Mouse (Mus musculus) heart, embryonic 12.5 days (tissue): ENCODE measurements around the gene Desi2. TPM values are rescaled to one million over a fixed set of nuclear protein-coding genes. Genes with fewer than 3 reads are reported as not detected.
"Not testable (repeated sequence)": the region's sequence is repeated elsewhere in the genome, so short reads cannot be mapped to it uniquely, and the experiment has no call there.

ENCODE experiments used
- ATAC-seq: fragments of 200-750 bp; cut with Nextera tagmentation; 2 replicates; pipeline ENCODE4 v1.8.0; 2017; ENCODE audit warnings: moderate TSS enrichment, moderate library complexity; ENCODE audit not compliant: insufficient number of reproducible peaks, low FRiP score
- H3K27ac ChIP-seq: fragments of 300-500 bp; sonication (generic); 2 replicates; pipeline ENCODE4 v1.5.1; 2016; ENCODE audit warnings: mild to moderate bottlenecking, moderate library complexity; ENCODE audit not compliant: poor library complexity, severe bottlenecking
- H3K27me3 ChIP-seq: fragments of 300-500 bp; sonication (generic); replicated peaks from 2 replicates; pipeline ENCODE4 v1.6.1; 2016; ENCODE audit warnings: mild to moderate bottlenecking, moderate library complexity
- H3K36me3 ChIP-seq: fragments of 300-500 bp; sonication (generic); 2 replicates; pipeline ENCODE4 v1.6.1; 2016; ENCODE audit warnings: mild to moderate bottlenecking, moderate library complexity
- H3K4me1 ChIP-seq: fragments of 300-500 bp; sonication (generic); replicated peaks from 2 replicates; pipeline ENCODE4 v1.6.1; 2016; ENCODE audit warnings: mild to moderate bottlenecking
- H3K4me2 ChIP-seq: fragments of 300-500 bp; sonication (generic); 2 replicates; pipeline ENCODE4 v1.6.1; 2016; ENCODE audit warnings: mild to moderate bottlenecking, moderate library complexity
- H3K4me3 ChIP-seq: fragments of 300-500 bp; sonication (generic); 2 replicates; pipeline ENCODE4 v1.5.1; 2016; ENCODE audit warnings: mild to moderate bottlenecking
- H3K9ac ChIP-seq: fragments of 300-500 bp; sonication (generic); 2 replicates; pipeline ENCODE4 v1.6.1; 2016; ENCODE audit warnings: mild to moderate bottlenecking, moderate library complexity
- H3K9me3 ChIP-seq: fragments of 300-500 bp; sonication (generic); replicated peaks from 2 replicates; pipeline ENCODE4 v1.6.1; 2016; ENCODE audit warnings: mild to moderate bottlenecking, moderate library complexity
- WGBS: fragments of 180-500 bp; shearing (Covaris S2); methylation state at CpG from one replicate; pipeline ENCODE4 v1.1.7; 2016; 5-methylcytosine and 5-hydroxymethylcytosine counted together
- polyA plus RNA-seq: library from polyadenylated mRNA; unstranded; fragments of >200 nt; fragmentation: Nextera tagmentation; extraction: Ambion mirVana; gene quantifications from 2 replicates; pipeline ENCODE4 v1.2.1, GENCODE M21; 2016

Gene Desi2
- polyA plus RNA-seq, 1 experiment from 2014 or later = 30.0 TPM

DNA sequence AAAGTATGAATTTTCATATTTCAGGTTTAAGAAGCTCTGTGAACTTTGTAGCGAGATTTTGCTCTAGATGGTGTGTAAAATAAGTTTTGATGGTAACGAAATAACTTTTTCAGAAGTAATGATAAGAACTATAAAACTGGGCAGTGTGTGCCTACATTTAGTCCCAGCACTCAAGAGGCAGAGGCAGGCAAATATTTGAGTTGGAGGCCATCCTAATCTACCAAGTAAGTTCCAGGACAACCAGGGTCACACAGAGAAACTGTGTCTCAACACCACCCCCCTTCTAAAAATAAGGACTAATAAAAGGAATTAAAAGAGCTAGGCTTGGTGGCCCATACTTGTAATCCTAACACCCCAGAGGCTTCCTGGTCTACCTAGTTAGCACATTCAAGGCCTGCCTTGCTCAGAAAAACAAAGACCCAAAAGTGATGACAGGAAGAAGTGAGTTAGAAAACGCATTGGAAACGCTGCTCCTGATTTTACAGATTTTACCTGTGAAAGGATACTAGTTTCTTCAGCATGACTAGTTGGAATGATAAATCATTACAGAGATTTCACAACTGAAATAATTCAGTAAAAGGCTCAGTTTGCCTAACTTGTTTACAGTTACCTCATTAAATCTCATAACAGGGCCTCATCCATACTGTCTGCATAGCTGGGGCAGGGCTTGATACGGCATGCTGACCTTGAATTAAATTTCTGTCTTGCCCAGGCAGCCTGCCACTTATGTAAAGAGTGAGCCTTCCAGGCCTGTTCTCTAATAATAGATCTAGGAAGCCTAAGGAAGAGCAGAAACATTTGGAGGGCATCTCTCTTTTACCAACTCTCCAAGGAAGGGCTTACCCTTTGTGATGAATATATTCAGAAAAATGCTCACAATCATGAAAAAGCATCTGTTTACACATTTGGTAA, 32.2 kb downstream of the Desi2 start:
- peak overlapping the region; percentile 97 for H3K27ac ChIP-seq
- H3K4me2 ChIP-seq = 0 out of 2 replicates have a peak overlapping the region, but pooled peaks have one; percentile 13

DNA sequence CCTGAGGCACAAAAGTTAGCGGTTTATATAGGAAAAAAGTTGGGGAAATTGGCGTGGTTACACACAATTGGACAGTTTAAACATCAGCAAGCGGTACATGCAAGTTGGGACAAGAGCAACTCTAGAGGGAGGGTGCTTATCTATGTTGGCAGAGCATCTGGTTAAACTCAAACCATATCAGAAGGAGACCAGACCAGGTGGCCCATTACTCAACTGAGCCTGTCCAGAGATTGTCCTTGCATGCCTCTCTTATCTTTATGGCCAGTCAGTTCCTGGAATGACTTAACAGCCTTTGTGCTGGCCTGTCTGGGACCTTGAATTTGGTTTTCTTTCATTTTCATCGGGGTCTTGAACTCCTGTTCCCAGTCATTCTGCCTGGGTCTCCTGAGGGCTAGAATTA, 41.7 kb downstream of the Desi2 start:
- H3K4me3 ChIP-seq, H3K27ac ChIP-seq, H3K9ac ChIP-seq, H3K4me2 ChIP-seq, ATAC-seq, H3K4me1 ChIP-seq, H3K27me3 ChIP-seq: not testable (repeated sequence)
- WGBS = 78% methylated on average over 4 of the region's 4 CpGs
- peaks cover 50% of the 10 kb centered on the region for H3K9me3 ChIP-seq
- peaks cover 55% of the 10 kb centered on the region for H3K36me3 ChIP-seq

More for the DNA sequence above, 32.2 kb downstream of the Desi2 start:
- peaks cover 3% of the 10 kb centered on the region for H3K9me3 ChIP-seq
- ATAC-seq = no peak
- peaks cover 7% of the 10 kb centered on the region for H3K36me3 ChIP-seq
- WGBS = 55% methylated on average over 5 of the region's 5 CpGs
- peaks cover 8% of the 10 kb centered on the region for H3K4me1 ChIP-seq
- no peak overlapping the region for H3K4me3 ChIP-seq
- no peaks in the 10 kb centered on the region for H3K27me3 ChIP-seq
- H3K9ac ChIP-seq = no peak overlapping the region

DNA sequence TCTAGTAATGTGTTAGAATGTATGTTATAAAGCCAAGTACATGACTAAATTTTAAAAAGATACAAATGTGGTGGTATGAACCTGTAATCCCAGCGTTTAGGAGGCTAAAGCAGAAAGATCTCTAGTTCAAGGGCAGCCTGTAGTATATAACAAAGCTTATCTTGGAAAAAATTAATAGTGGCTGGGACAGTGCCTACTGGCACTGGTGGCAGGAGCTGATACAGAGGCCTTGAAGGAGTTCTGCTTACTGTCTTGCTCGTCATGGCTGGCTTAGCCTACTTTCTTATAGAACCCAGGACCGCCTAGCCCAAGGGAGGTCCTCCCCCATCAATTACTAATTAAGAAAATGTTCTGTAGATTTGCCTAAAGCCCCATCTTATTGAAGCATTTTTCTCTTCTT, 46.9 kb downstream of the Desi2 start:
- Histone ChIP-seq H3K36me3 (peaks cover 9% of the 10 kb centered on the region), H3K4me1 (peaks cover 20% of the 10 kb centered on the region), H3K4me3 (no peak overlapping the region), H3K27me3 (no peaks in the 10 kb centered on the region), H3K9me3 (peaks cover under 1% of the 10 kb centered on the region; the same call in 1 of the 2 replicates), H3K4me2 (no peak overlapping the region), H3K9ac (no peak overlapping the region), H3K27ac (no peak overlapping the region)
- 86% methylated on average over 3 of the region's 3 CpGs for WGBS
- no peak for ATAC-seq

DNA sequence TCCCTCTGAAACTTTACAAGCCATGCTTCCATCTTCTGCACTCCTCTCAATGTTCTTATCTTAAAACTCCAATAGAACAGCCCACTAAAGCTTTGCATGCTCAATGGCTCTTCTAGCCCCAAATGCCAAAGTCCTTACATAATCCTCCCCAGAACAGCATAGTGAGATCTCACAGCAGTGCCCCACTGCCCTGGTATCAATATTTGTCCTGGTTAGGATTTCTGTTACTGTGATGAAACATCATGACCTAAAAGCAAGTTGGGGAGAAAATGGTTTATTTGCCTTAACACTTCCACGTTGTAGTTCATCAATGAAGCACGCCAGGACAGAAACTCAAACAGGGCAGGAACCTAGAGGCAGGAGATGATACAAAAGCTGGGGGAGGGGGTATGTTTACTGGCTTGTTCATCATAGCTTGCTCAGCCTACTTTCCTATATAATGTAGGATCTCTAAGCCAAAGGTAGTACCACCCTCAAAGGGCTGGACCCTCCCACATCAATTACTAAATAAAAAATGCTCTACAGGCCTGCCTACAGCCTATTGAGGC, 48.8 kb downstream of the Desi2 start:
- Histone ChIP-seq H3K27me3 (no peaks in the 10 kb centered on the region), H3K36me3 (peaks cover 8% of the 10 kb centered on the region), H3K9me3 (no peaks in the 10 kb centered on the region), H3K4me1 (peaks cover 20% of the 10 kb centered on the region), H3K4me2 (peak overlapping the region; percentile 5; the same call in 1 of the 2 replicates), H3K4me3 (no peak overlapping the region), H3K9ac (no peak overlapping the region), H3K27ac (peak overlapping the region; percentile 80)
- 60% methylated on average over 2 of the region's 2 CpGs for WGBS
- ATAC-seq = no peak

DNA sequence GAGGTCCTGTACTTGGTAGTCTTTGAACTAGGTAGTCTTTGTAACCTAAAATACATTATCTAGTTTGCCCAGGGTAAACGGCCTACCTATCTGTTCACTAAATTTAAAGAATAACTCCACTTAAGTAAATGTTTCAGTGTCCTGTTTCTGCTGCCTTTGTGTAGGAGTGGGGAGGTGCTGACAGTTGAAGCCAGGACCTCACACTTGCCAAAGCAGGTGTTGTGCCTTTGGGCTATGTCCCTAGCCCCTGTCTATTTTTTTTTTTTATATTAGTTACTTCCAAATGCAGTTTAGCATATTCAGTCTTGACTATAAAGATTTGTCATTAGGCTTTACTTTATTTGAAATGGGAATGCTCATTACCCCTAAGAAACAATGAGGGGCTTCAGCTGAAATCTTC, 51.5 kb downstream of the Desi2 start:
- 63% methylated on average over 1 of the region's 1 CpGs for WGBS
- Histone ChIP-seq H3K9me3 (no peaks in the 10 kb centered on the region), H3K36me3 (peaks cover 11% of the 10 kb centered on the region), H3K9ac (no peak overlapping the region), H3K4me1 (peaks cover 20% of the 10 kb centered on the region), H3K4me2 (no peak overlapping the region), H3K4me3 (no peak overlapping the region), H3K27me3 (no peaks in the 10 kb centered on the region), H3K27ac (no peak overlapping the region)
- ATAC-seq = no peak

DNA sequence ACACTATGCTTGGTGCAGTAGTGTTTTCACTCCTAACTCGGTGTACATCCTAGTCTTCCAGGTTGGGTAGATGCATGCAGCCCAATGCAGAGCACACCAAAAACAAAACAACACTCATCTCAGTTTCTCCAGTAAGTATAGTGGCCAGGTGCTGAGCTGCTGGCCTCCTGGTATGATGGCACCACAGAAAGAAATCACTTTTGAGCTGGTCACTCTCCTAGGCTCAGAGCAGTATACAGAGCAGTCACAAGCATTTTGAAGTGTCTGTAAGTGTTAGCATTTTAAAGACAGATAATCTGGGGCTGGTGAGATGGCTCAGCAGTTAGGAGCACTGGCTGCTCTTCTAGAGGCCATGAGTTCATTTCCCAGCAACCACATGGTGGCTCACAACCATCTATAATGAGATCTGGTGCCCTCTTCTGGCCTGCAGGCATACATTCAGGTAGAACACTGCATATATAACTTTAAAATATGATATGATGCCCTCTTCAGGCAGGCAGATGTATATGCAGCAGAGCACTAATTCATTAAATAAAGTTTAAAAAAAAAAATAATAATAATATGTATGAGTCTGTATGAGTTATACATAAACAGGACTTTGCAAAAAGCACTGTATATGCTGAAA, 54.8 kb downstream of the Desi2 start:
- no peak overlapping the region for H3K4me2 ChIP-seq
- peaks cover 31% of the 10 kb centered on the region for H3K36me3 ChIP-seq
- no peaks in the 10 kb centered on the region for H3K27me3 ChIP-seq
- H3K27ac ChIP-seq = no peak overlapping the region
- H3K9ac ChIP-seq = no peak overlapping the region
- H3K4me3 ChIP-seq = no peak overlapping the region
- WGBS = 94% methylated on average over 1 of the region's 1 CpGs
- ATAC-seq = no peak
- no peaks in the 10 kb centered on the region for H3K4me1 ChIP-seq
- 0 out of 2 replicates have a peak, but pooled peaks cover 2% of the 10 kb centered on the region for H3K9me3 ChIP-seq

DNA sequence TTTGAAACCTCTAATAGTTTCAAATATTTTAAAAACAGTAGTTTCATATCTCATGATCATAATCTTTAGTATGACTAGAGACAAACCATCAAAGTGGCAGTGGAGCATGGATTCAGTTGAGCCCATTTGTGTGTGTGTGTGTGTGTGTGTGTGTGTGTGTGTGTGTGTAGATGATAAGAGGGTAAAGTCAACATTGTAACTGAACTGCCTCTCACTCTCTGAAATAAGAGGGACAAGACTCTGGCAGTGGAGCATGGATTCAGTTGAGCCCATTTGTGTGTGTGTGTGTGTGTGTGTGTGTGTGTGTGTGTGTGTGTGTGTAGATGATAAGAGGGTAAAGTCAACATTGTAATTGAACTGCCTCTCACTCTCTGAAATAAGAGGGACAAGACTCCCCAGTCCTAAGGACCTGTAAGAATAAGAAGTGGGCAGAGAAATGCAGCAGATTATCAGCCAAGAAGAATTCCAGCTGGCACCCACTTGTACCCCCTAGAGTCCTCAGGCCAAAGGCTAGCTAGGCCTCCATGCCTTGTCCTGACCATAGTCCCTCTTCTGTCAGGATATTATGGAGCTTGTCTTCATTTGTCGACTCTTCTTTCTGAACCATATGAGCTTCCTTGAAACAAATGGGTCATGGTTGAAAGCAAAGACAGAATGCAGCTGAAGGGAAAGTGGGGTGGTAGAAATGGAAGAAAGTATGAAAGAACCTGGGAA, 61.0 kb downstream of the Desi2 start:
- H3K9me3 ChIP-seq = 0 out of 2 replicates have a peak, but pooled peaks cover 2% of the 10 kb centered on the region
- WGBS = 90% methylated on average over 1 of the region's 1 CpGs
- H3K27me3 ChIP-seq = no peaks in the 10 kb centered on the region
- no peak overlapping the region for H3K4me3 ChIP-seq
- H3K4me1 ChIP-seq = 0 out of 2 replicates have a peak, but pooled peaks cover 2% of the 10 kb centered on the region
- no peak for ATAC-seq
- H3K36me3 ChIP-seq = peaks cover 55% of the 10 kb centered on the region
- H3K9ac ChIP-seq = no peak overlapping the region
- no peak overlapping the region for H3K27ac ChIP-seq
- no peak overlapping the region for H3K4me2 ChIP-seq

DNA sequence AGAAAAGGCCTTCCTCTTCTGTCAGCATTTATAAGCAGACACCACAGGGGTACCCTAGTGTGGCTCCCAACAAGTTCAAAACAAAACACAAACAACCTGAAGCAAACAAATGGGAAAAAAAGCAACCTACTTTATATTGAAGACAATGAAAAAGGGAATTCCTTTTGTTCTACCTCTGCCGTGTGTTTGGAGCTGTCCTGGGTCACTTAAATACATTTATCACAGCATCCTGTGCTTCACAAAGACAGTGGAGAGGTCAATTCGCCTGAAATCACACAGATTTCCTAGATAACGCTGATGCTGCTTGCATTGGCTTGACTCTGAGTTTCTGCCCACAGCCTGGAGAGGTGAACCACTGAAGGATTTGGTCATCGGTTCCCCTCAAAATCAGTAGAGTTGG, 67.4 kb downstream of the Desi2 start:
- Histone ChIP-seq H3K36me3 (peaks cover 56% of the 10 kb centered on the region), H3K9me3 (no peaks in the 10 kb centered on the region), H3K9ac (no peak overlapping the region), H3K4me3 (no peak overlapping the region), H3K27me3 (no peaks in the 10 kb centered on the region), H3K4me2 (no peak overlapping the region), H3K4me1 (peaks cover 7% of the 10 kb centered on the region; the same call in 1 of the 2 replicates), H3K27ac (no peak overlapping the region)
- 85% methylated on average over 4 of the region's 4 CpGs for WGBS
- no peak for ATAC-seq

DNA sequence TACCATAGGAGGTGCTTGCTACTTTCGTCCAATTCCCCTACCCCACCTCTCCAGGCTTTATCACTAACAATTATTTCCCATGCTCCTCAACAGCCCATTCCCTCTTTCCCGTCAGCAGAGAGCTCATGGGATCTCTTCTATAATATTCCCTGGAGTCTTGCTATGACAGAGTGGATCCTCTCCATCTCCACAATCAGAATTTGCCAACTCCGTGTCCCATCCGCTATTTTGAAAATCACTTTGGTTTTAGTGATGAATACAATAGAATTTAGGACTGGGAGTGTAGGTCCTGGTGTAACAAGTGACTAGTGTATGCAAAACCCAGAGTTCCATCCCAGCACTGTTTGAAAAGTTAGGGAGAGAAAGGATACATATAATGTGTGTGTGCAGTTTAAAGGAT, 69.1 kb downstream of the Desi2 start:
- ATAC-seq = no peak
- Histone ChIP-seq H3K36me3 (peaks cover 40% of the 10 kb centered on the region), H3K27me3 (no peaks in the 10 kb centered on the region), H3K9ac (no peak overlapping the region), H3K4me3 (no peak overlapping the region), H3K27ac (no peak overlapping the region), H3K9me3 (no peaks in the 10 kb centered on the region), H3K4me2 (no peak overlapping the region), H3K4me1 (peaks cover 7% of the 10 kb centered on the region; the same call in 1 of the 2 replicates)
- WGBS = 76% methylated on average over 4 of the region's 4 CpGs

DNA sequence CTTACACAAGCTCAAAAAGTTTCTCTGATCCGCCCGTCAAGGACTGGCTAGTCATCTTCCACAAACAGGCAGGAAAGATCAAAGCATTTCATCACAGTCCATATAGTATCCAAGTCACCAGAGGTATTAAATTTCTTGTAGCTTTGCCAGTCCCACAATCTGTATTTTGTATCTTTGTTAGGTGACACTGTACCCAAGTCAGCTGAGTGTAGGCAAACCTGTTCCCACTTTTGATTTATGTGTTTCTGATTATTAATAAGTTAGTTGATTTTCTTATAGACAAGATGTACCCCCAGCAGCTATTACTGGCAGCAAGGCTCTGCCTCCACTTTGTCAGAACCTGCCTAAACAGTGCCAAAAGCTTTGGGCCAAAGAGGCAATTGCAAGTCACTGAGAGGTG, 71.6 kb downstream of the Desi2 start:
- 87% methylated on average over 2 of the region's 2 CpGs for WGBS
- peaks cover 28% of the 10 kb centered on the region for H3K36me3 ChIP-seq
- no peaks in the 10 kb centered on the region for H3K9me3 ChIP-seq
- no peak overlapping the region for H3K27ac ChIP-seq
- H3K4me1 ChIP-seq = peaks cover 3% of the 10 kb centered on the region; the same call in 1 of the 2 replicates
- H3K9ac ChIP-seq = no peak overlapping the region
- H3K27me3 ChIP-seq = no peaks in the 10 kb centered on the region
- no peak overlapping the region for H3K4me2 ChIP-seq
- no peak overlapping the region for H3K4me3 ChIP-seq
- ATAC-seq = no peak

DNA sequence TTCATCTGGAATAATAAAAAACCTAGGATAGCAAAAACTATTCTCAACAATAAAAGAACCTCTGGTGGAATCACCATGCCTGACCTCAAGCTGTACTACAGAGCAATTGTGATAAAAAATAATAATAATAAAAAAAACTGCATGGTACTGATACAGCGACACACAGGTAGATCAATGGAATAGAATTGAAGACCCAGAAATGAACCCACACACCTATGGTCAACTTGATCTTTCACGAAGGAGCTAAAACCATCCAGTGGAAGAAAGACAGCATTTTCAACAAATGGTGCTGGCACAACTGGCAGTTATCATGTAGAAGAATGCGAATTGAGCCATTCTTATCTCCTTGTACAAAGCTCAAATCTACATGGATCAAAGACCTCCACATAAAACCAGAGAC, 78.2 kb downstream of the Desi2 start:
- 84% methylated on average over 3 of the region's 3 CpGs for WGBS
- not testable (repeated sequence) for H3K4me3 ChIP-seq

More for the DNA sequence above, 78.2 kb downstream of the Desi2 start:
- not testable (repeated sequence) for H3K36me3 ChIP-seq, H3K4me1 ChIP-seq, H3K9ac ChIP-seq, H3K27me3 ChIP-seq, H3K9me3 ChIP-seq, ATAC-seq, H3K4me2 ChIP-seq, H3K27ac ChIP-seq
